Mouse (Mus musculus): ENCODE measurements at regions not wholly inside any gene's neighbourhood (a gene's known extent, or its start where the extent isn't known, plus 50 kb on each side); places are given as distances from the start of the nearest gene placed in this dataset.

- DNase-seq (ENCODE audit: low spot score in 2 of 2): no peak
These were observed 122.0 kb downstream of the Gm12728 start for GRCm38 (mm10) chr4:105911678-105912077.

- no peak for DNase-seq (ENCODE audit: low spot score in 2 of 2)
These were observed 122.6 kb downstream of the Gm12728 start for GRCm38 (mm10) chr4:105912296-105912695.

GRCm38 (mm10) chr4:105914996-105915395 lies 125.3 kb downstream of the Gm12728 start:
- peak in 1 of 2 experiments; percentile 49 for DNase-seq (ENCODE audit: low spot score in 2 of 2)

- DNase-seq (ENCODE audit: low spot score in 2 of 2): no peak
These were observed 126.6 kb downstream of the Gm12728 start for GRCm38 (mm10) chr4:105916229-105916628.

- no peak for DNase-seq (ENCODE audit: low spot score in 2 of 2)
These were observed 135.2 kb downstream of the Gm12728 start for GRCm38 (mm10) chr4:105924781-105925382.

GRCm38 (mm10) chr4:105925506-105925905 lies 135.8 kb downstream of the Gm12728 start:
- no peak for DNase-seq (ENCODE audit: low spot score in 2 of 2)

- no peak for DNase-seq (ENCODE audit: low spot score in 2 of 2)
These were observed 140.0 kb downstream of the Gm12728 start for GRCm38 (mm10) chr4:105929658-105930057.

- DNase-seq (ENCODE audit: low spot score in 2 of 2): no peak
These were observed 145.3 kb downstream of the Gm12728 start for GRCm38 (mm10) chr4:105934971-105935370.

GRCm38 (mm10) chr4:105936755-105937514 lies 147.3 kb downstream of the Gm12728 start:
- DNase-seq (ENCODE audit: low spot score in 2 of 2): peak in 1 of 2 experiments; percentile 7

- DNase-seq (ENCODE audit: low spot score in 2 of 2): no peak
These were observed 147.9 kb downstream of the Gm12728 start for GRCm38 (mm10) chr4:105937587-105937986.

GRCm38 (mm10) chr4:105938886-105939285 lies 149.2 kb downstream of the Gm12728 start:
- no peak for DNase-seq (ENCODE audit: low spot score in 2 of 2)

GRCm38 (mm10) chr4:105939636-105940199 lies 150.0 kb downstream of the Gm12728 start:
- DNase-seq (ENCODE audit: low spot score in 2 of 2): no peak

- no peak for DNase-seq (ENCODE audit: low spot score in 2 of 2)
These were observed 151.2 kb downstream of the Gm12728 start for GRCm38 (mm10) chr4:105940891-105941290.

- DNase-seq (ENCODE audit: low spot score in 2 of 2): peak; percentile 39 to 76
These were observed 152.1 kb downstream of the Gm12728 start for GRCm38 (mm10) chr4:105941785-105942184.

GRCm38 (mm10) chr4:105944962-105945361 lies 155.3 kb downstream of the Gm12728 start:
- no peak for DNase-seq (ENCODE audit: low spot score in 2 of 2)

- no peak for DNase-seq (ENCODE audit: low spot score in 2 of 2)
These were observed 156.3 kb downstream of the Gm12728 start for GRCm38 (mm10) chr4:105945921-105946320.

- no peak for DNase-seq (ENCODE audit: low spot score in 2 of 2)
These were observed 158.7 kb downstream of the Gm12728 start for GRCm38 (mm10) chr4:105948326-105948725.

- DNase-seq (ENCODE audit: low spot score in 2 of 2): no peak
These were observed 162.7 kb downstream of the Gm12728 start for GRCm38 (mm10) chr4:105952406-105952805.

GRCm38 (mm10) chr4:105956516-105956915 lies 166.8 kb downstream of the Gm12728 start:
- no peak for DNase-seq (ENCODE audit: low spot score in 2 of 2)

GRCm38 (mm10) chr4:105958331-105958730 lies 168.7 kb downstream of the Gm12728 start:
- DNase-seq (ENCODE audit: low spot score in 2 of 2): no peak

- no peak for DNase-seq (ENCODE audit: low spot score in 2 of 2)
These were observed 172.2 kb downstream of the Gm12728 start for GRCm38 (mm10) chr4:105961686-105962360.

GRCm38 (mm10) chr4:105962542-105962941 lies 172.9 kb downstream of the Gm12728 start:
- DNase-seq (ENCODE audit: low spot score in 2 of 2): no peak

Measured in layer of hippocampus, adult 18-20 months (tissue).